ENCODE assay signal across 35 mouse cellular contexts in genomic region chr10:39620626-39621025, GRCm38 (mm10).
"Had no signal": no experiment of that assay in that cellular context is flagged by ENCODE, and none has a peak within 500 bp of the region (broad histone marks: within the 10 kb centered on the region; RNA-seq: fewer than 3 reads in every experiment).

No protein-coding gene starts in this region.

- ATAC-seq: hindbrain, embryonic 16.5 days; hindbrain, postnatal 0 days; inflammation-experienced regulatory T-cells, adult 6 months; intestine, embryonic 15.5 days; intestine, embryonic 16.5 days; intestine, postnatal 0 days had no signal

- H3K9me3 ChIP-seq: heart, embryonic 10.5 days; heart, embryonic 12.5 days; heart, embryonic 13.5 days; heart, embryonic 15.5 days; hindbrain, embryonic 10.5 days; hindbrain, embryonic 12.5 days; hindbrain, embryonic 13.5 days; hindbrain, embryonic 15.5 days; intestine, embryonic 15.5 days; kidney, embryonic 15.5 days had no signal

- H3K4me2 ChIP-seq: heart, embryonic 11.5 days; heart, embryonic 12.5 days; heart, embryonic 13.5 days; heart, embryonic 15.5 days; hindbrain, embryonic 12.5 days; hindbrain, embryonic 13.5 days; hindbrain, embryonic 14.5 days; hindbrain, embryonic 15.5 days; intestine, embryonic 15.5 days; kidney, embryonic 15.5 days had no signal

- H3K27ac ChIP-seq: heart, embryonic 10.5 days; heart, embryonic 13.5 days; heart, embryonic 15.5 days; hindbrain, embryonic 10.5 days; hindbrain, embryonic 12.5 days; hindbrain, embryonic 13.5 days; hindbrain, embryonic 14.5 days; hindbrain, embryonic 15.5 days; hindbrain, postnatal 0 days; intestine, embryonic 15.5 days; kidney, embryonic 15.5 days; kidney, postnatal 0 days; layer of hippocampus, adult 2 months had no signal

- H3K4me3 ChIP-seq: heart, embryonic 10.5 days; heart, embryonic 12.5 days; heart, embryonic 13.5 days; heart, embryonic 15.5 days; hindbrain, embryonic 10.5 days; hindbrain, embryonic 12.5 days; hindbrain, embryonic 13.5 days; hindbrain, embryonic 15.5 days; intestine, embryonic 15.5 days; kidney, embryonic 15.5 days; layer of hippocampus, adult 2 months had no signal

- H3K9ac ChIP-seq: heart, embryonic 12.5 days; heart, embryonic 13.5 days; heart, embryonic 15.5 days; hindbrain, embryonic 12.5 days; hindbrain, embryonic 13.5 days; hindbrain, embryonic 14.5 days; hindbrain, embryonic 15.5 days; intestine, embryonic 15.5 days; kidney, embryonic 15.5 days had no signal

- H3K27me3 ChIP-seq: heart, embryonic 12.5 days; heart, embryonic 13.5 days; heart, embryonic 15.5 days; hindbrain, embryonic 12.5 days; hindbrain, embryonic 13.5 days; hindbrain, embryonic 15.5 days; intestine, embryonic 15.5 days; kidney, embryonic 15.5 days had no signal

- DNase-seq: heart, postnatal 10 days; heart, postnatal 14 days; heart, postnatal 36 days; heart, postnatal 4 days; kidney, adult 11 months; kidney, adult 18-20 months; kidney, adult 2 months; kidney, adult 8-10 months; kidney, adult 9 months; kidney, postnatal 10 days; kidney, postnatal 14 days; kidney, postnatal 25 days; kidney, postnatal 36 days; kidney, postnatal 4 days; layer of hippocampus, adult 9-11 months; layer of hippocampus, postnatal 36 days had no signal
